Mouse (Mus musculus) myocyte (in vitro differentiated cells): ENCODE measurements around the gene Sowaha.

Experiments
- E2F4 ChIP-seq: IDR thresholded peaks from one replicate; pipeline ENCODE4 v1.6.1; 2011; ENCODE audit warnings: mild to moderate bottlenecking, control low read depth, moderate library complexity; ENCODE audit not compliant: insufficient read depth
- MYOG ChIP-seq, 3 experiments: IDR thresholded peaks; one replicate each; pipeline ENCODE4 v1.6.1; 2011; ENCODE audit warnings: control low read depth in 2 of 3, low read depth in 2 of 3, mild to moderate bottlenecking in 2 of 3; ENCODE audit not compliant: insufficient read length in 2 of 3, control insufficient read depth in 1 of 3, insufficient read depth in 1 of 3
- POLR2A ChIP-seq: IDR thresholded peaks from one replicate; pipeline ENCODE4 v1.6.1; 2011; ENCODE audit warnings: low read depth, mild to moderate bottlenecking, control low read depth, moderate library complexity; ENCODE audit not compliant: insufficient read length
- POLR2AphosphoS2 ChIP-seq: IDR thresholded peaks from one replicate; pipeline ENCODE4 v1.6.1; 2011; ENCODE audit warnings: low read depth, control low read depth; ENCODE audit not compliant: insufficient read length
- TCF12 ChIP-seq: IDR thresholded peaks from one replicate; pipeline ENCODE4 v1.6.1; 2011; ENCODE audit warnings: mild to moderate bottlenecking, control low read depth; ENCODE audit not compliant: poor library complexity, insufficient read depth, severe bottlenecking

DNA sequence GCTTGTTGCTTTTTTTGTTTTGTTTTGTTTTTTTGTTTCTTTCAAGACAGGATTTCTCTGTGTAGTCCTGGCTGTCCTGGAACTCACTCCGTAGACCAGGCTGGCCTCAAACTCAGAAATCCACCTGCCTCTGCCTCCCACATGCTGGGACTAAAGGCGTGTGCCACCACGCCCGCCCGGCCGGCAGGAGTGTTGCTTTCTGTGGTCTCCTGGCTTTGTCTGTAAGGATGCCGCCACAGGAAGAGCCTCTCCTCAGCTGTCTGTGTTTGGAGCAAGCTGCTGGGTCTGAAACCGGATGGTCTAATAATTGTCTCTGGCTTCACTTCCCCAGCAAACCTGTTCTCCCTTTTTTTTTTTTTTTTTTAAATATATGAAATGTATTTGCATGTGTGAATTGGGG is 44.6 kb downstream of the Sowaha start:
- no peak for TF ChIP-seq TCF12
- no peak for TF ChIP-seq POLR2A
- TF ChIP-seq E2F4: no peak
- TF ChIP-seq MYOG (IDR thresholded peaks at IDR 0.05; ENCODE audit: control insufficient read depth in 1 of 3, insufficient read depth in 1 of 3, insufficient read length in 2 of 3, low read depth in 2 of 3): no peak
- no peak for TF ChIP-seq POLR2AphosphoS2
